Mouse (Mus musculus) cerebellum, adult (tissue): Measurements from ENCODE around the gene Vti1a.

Source experiments
- ATAC-seq: cut with Nextera tagmentation; 2 replicates; pipeline ENCODE4 v1.9.2; 2017; ENCODE audit warnings: mild to moderate bottlenecking, moderate library complexity, mixed read lengths; ENCODE audit not compliant: insufficient number of reproducible peaks, low FRiP score, low TSS enrichment

Gene Vti1a

GRCm38 (mm10) chr19:55652693-55653265, 336.7 kb downstream of the Vti1a start:
- no peak for ATAC-seq

GRCm38 (mm10) chr19:55660165-55660564, 344.1 kb downstream of the Vti1a start:
- no peak for ATAC-seq

- no peak for ATAC-seq
Observed at GRCm38 (mm10) chr19:55662521-55663223, 346.6 kb downstream of the Vti1a start.

- no peak for ATAC-seq
Observed at GRCm38 (mm10) chr19:55667787-55668186, 351.7 kb downstream of the Vti1a start.

GRCm38 (mm10) chr19:55668896-55669295, 352.8 kb downstream of the Vti1a start:
- no peak for ATAC-seq
